Mouse (Mus musculus) small intestine, adult 2 months (tissue): ENCODE measurements around the gene Duox2. TPM values are rescaled to one million over a fixed set of nuclear protein-coding genes. Genes with fewer than 3 reads are reported as not detected.

ENCODE experiments used
- H3K27ac ChIP-seq: fragments of 200-500 bp; 2 replicates; pipeline ENCODE4 v1.5.1; 2012; ENCODE audit warnings: low read depth, low read length, control low read depth, inconsistent platforms; ENCODE audit not compliant: insufficient read depth
- H3K27me3 ChIP-seq: fragments of 200-500 bp; 2 replicates; pipeline ENCODE4 v1.6.1; 2012; ENCODE audit warnings: mild to moderate bottlenecking, moderate library complexity, low read length, inconsistent platforms; ENCODE audit not compliant: control insufficient read depth, insufficient read depth
- H3K36me3 ChIP-seq: fragments of 200-500 bp; 2 replicates; pipeline ENCODE4 v1.6.1; 2012; ENCODE audit warnings: mild to moderate bottlenecking, low read length, control low read depth, inconsistent platforms; ENCODE audit not compliant: control insufficient read depth, insufficient read depth
- H3K4me1 ChIP-seq: fragments of 200-500 bp; 2 replicates; pipeline ENCODE4 v1.6.1; 2012; ENCODE audit warnings: low read length, inconsistent platforms, mixed read lengths; ENCODE audit not compliant: control insufficient read depth, insufficient read depth, insufficient read length
- H3K4me3 ChIP-seq: fragments of 200-500 bp; 2 replicates; pipeline ENCODE4 v1.5.1; 2012; ENCODE audit warnings: low read depth, mild to moderate bottlenecking, control low read depth, inconsistent platforms, low read length, moderate library complexity
- CTCF ChIP-seq: fragments of 200-500 bp; IDR thresholded peaks from 2 replicates; pipeline ENCODE4 v1.5.1; 2012; ENCODE audit warnings: low read depth, mild to moderate bottlenecking, control low read depth, inconsistent platforms, low read length, moderate library complexity, mixed read lengths; ENCODE audit not compliant: insufficient replicate concordance, insufficient read length; ENCODE audit errors: extremely low read depth
- POLR2A ChIP-seq: fragments of 200-500 bp; IDR thresholded peaks from 2 replicates; pipeline ENCODE4 v1.6.1; 2012; ENCODE audit warnings: low read depth, mild to moderate bottlenecking, control low read depth, inconsistent platforms, low read length, moderate library complexity
- WGBS: fragments of 180-500 bp; shearing (Covaris S2); methylation state at CpG from one replicate; pipeline ENCODE4 v1.1.7; 2018; 5-methylcytosine and 5-hydroxymethylcytosine counted together
- polyA plus RNA-seq: library from polyadenylated mRNA; depleted of rRNA; stranded (reverse); fragments of >200 nt; gene quantifications from 2 replicates; pipeline ENCODE4 v1.2.3, GENCODE M21; 2012

Gene Duox2
- polyA plus RNA-seq, 1 experiment, result 133 TPM

DNA sequence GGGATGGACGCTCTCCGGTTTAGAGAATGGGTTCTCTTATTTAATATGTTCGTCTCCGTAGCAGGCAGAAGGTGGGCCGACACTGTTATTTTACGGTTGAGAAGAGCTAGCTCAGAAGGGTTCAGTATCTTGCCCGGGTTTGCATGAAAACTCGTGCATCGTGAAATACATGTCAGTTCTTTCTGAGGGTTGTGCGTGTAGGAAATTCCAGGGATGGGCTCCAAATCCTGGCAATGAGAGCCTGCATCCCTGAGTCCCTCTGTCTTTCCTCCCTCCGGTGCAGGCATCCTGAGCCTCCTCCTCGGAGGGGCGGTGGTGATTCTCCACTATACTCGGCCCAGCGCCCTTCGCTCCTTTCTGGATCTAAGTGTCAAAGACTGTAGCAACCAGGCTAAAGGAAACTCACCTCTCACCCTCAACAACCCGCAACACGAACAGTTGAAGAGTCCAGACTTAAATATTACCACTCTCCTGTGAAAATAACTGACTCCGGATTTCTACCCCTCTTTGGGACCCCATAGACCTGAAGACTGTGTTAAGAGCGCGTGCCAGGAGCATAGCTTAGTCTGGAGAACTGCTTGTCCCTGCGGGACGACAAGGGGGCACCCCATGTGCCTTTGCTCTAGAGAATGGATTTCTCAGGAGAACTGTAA lies 3.8 kb upstream of the Duox2 start:
- WGBS, result 38% methylated on average over 23 of the region's 23 CpGs
- Histone ChIP-seq H3K27me3 (peaks cover 18% of the 10 kb centered on the region), H3K36me3 (no peaks in the 10 kb centered on the region), H3K4me3 (peak overlapping the region; percentile 62), H3K4me1 (peaks cover 12% of the 10 kb centered on the region), H3K27ac (no peak overlapping the region)
- TF ChIP-seq CTCF, result no peak
- TF ChIP-seq POLR2A, result no peak

- H3K4me3 ChIP-seq, result peak overlapping the region; percentile 62
- H3K36me3 ChIP-seq, result no peaks in the 10 kb centered on the region
- 1% methylated on average over 48 of the region's 48 CpGs for WGBS
- H3K27ac ChIP-seq, result peak overlapping the region; percentile 8; the same call in 1 of the 2 replicates
- 0 out of 2 replicates have a peak, but pooled peaks have one; percentile 18 for TF ChIP-seq POLR2A
- TF ChIP-seq CTCF, result no peak
- peaks cover 13% of the 10 kb centered on the region for H3K27me3 ChIP-seq
- peaks cover 12% of the 10 kb centered on the region for H3K4me1 ChIP-seq
These were observed 3.1 kb upstream of the Duox2 start for GRCm38 (mm10) chr2:122301081-122301920.

DNA sequence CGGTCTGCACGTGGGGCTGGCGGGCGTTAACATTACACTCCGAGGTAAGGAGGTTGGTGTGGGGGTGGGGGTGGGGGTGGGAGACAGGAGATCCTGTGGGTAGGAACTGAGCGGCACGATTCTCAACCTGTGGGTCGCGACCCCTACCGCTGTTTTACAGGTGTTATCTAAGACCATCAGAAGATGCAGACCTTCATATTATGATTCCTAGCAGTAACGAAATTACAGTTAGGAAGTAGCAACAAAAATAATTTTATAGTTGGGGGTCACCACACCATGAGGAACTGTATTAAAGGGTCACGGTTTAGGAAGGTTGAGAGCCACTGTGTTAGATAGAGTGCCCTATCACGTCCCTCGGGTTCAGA lies 2.4 kb upstream of the Duox2 start:
- Histone ChIP-seq H3K4me1 (peaks cover 12% of the 10 kb centered on the region), H3K4me3 (peak overlapping the region; percentile 62), H3K36me3 (no peaks in the 10 kb centered on the region), H3K27ac (no peak overlapping the region), H3K27me3 (peaks cover 13% of the 10 kb centered on the region)
- 19% methylated on average over 14 of the region's 14 CpGs for WGBS
- TF ChIP-seq POLR2A, result no peak
- no peak for TF ChIP-seq CTCF

- H3K4me1 ChIP-seq, result peaks cover 12% of the 10 kb centered on the region
- 59% methylated on average over 14 of the region's 14 CpGs for WGBS
- no peaks in the 10 kb centered on the region for H3K36me3 ChIP-seq
- no peak overlapping the region for H3K27ac ChIP-seq
- H3K27me3 ChIP-seq, result peaks cover 13% of the 10 kb centered on the region
- TF ChIP-seq POLR2A (no peak), CTCF (no peak)
- H3K4me3 ChIP-seq, result peak overlapping the region; percentile 44
These were observed 1.8 kb upstream of the Duox2 start for GRCm38 (mm10) chr2:122299911-122300655.

DNA sequence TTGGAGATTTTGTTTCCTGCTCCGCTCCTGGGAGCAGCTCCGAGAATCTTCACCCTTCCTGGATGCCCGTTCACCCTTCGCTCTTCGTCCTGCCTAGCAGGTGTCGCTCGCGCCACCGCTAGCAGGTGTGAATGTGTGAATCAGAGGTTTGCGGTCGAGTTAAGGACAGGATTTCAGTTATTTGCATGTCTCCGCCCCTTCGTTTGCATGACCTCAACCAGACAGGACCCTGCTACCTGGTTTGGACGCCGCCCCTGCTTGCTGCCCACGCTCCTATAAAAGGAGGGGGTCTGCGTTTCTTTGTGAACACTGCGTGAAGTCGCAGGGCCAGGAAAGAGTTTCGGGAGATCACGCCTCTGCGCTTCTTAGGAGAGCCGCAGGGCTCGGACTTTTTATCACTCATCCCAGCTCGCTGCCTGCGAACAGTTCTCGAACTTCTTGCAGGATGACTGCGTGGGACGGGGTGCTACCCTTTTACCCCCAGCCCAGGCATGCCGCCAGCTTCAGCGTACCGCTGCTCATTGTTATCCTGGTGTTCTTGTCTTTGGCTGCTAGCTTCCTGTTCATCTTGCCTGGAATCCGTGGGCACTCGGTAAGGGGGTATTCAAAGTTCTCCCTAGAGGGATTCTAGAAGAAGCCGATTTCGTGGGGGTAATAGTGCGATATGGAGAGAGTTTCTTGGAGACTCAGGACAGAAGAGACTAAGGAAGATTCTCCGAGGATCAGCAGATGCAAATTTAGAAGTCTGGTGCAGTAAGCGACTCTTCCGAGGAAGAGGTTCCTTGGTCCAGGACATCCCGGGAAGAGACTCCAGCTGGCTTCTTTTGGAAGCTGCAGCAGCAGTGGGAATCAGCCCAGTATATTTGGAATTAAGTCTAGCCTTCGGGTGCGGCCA lies 594 bp upstream of the Duox2 start, which contains the start of gene Duoxa2:
Duoxa2 (plus strand) TSS at position 305 of the 895 bp plus-strand sequence.
- WGBS, result 5% methylated on average over 43 of the region's 43 CpGs
- Histone ChIP-seq H3K4me1 (peaks cover 12% of the 10 kb centered on the region), H3K27ac (0 out of 2 replicates have a peak within 1 kb of the TSS, but pooled peaks have one; percentile 8), H3K36me3 (no peaks in the 10 kb centered on the region; the same call in 1 of the 2 replicates), H3K4me3 (peak within 1 kb of the TSS; percentile 63), H3K27me3 (peaks cover 13% of the 10 kb centered on the region)
- TF ChIP-seq POLR2A (peak; percentile 79; the same call in 1 of the 2 replicates), CTCF (no peak)
